Mouse (Mus musculus): Measurements from ENCODE around the gene Cbfa2t3.

DNA sequence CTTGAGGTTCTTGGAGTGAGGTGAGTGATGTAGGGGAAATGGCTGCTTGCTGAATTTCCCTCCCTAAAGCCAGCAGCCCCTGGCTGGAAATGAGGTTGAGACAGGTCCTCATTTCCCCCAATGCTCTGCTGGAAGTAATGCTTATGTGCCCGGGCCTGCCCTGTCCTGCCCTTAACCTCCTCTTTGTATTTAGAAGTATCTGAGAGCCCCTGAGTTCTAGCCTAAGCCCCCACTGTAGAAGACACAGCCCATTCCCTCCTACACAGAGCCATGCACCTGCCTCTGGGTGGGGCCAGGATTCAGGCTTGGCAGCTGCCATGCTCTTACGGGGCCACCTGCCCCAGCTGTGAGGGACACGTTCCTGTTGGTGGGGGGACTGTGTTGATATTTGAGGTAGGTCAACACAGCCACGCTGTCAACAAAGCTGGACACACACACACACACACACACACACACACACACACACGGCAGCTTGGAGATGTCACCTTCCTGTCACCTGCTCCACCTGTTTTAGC is 598 bp downstream of the Cbfa2t3 start:
- TF ChIP-seq CTCF (IDR thresholded peaks at IDR 0.05; ENCODE audit: low read depth) = no peak
- TF ChIP-seq EP300 (optimal IDR thresholded peaks at IDR 0.05) = no peak

Data from stomach, postnatal 0 days (tissue).